Mouse (Mus musculus) right cerebral cortex, postnatal 4 days (tissue): ENCODE measurements around the gene Stum.
"Not testable (repeated sequence)": the region's sequence is repeated elsewhere in the genome, so short reads cannot be mapped to it uniquely, and the experiment has no call there.

Experiments
- DNase-seq: peaks from one replicate; pipeline ENCODE4 v3.0.0-alpha.2; 2022

Gene Stum

GRCm38 (mm10) chr1:180483399-180484291 is at the start of gene Stum:
Gene Stum, minus strand, starts transcription at chr1:180483504.
- DNase-seq = peak; percentile 75

- no peak for DNase-seq
Measured at GRCm38 (mm10) chr1:180532671-180533070, 49.4 kb upstream of the Stum start.

GRCm38 (mm10) chr1:180530457-180531263 is 47.4 kb upstream of the Stum start:
- DNase-seq = no peak

- DNase-seq = no peak
Measured at GRCm38 (mm10) chr1:180529847-180530246, 46.5 kb upstream of the Stum start.

- no peak for DNase-seq
Measured at GRCm38 (mm10) chr1:180525301-180525700, 42.0 kb upstream of the Stum start.

- no peak for DNase-seq
Measured at GRCm38 (mm10) chr1:180523320-180523719, 40.0 kb upstream of the Stum start.

GRCm38 (mm10) chr1:180520190-180520589 is 36.9 kb upstream of the Stum start:
- peak; percentile 30 for DNase-seq

- no peak for DNase-seq
Measured at GRCm38 (mm10) chr1:180519520-180519919, 36.2 kb upstream of the Stum start.

- DNase-seq = not testable (repeated sequence)
Measured at GRCm38 (mm10) chr1:180518899-180519298, 35.6 kb upstream of the Stum start.

- DNase-seq = no peak
Measured at GRCm38 (mm10) chr1:180518412-180518811, 35.1 kb upstream of the Stum start.

GRCm38 (mm10) chr1:180517390-180518054 is 34.2 kb upstream of the Stum start:
- DNase-seq = no peak

- DNase-seq = no peak
Measured at GRCm38 (mm10) chr1:180514077-180514476, 30.8 kb upstream of the Stum start.

- DNase-seq = no peak
Measured at GRCm38 (mm10) chr1:180510879-180511278, 27.6 kb upstream of the Stum start.

GRCm38 (mm10) chr1:180510442-180510841 is 27.1 kb upstream of the Stum start:
- DNase-seq = no peak

GRCm38 (mm10) chr1:180508662-180509061 is 25.4 kb upstream of the Stum start:
- no peak for DNase-seq

GRCm38 (mm10) chr1:180507291-180507791 is 24.0 kb upstream of the Stum start:
- DNase-seq = no peak

- no peak for DNase-seq
Measured at GRCm38 (mm10) chr1:180506341-180506740, 23.0 kb upstream of the Stum start.

GRCm38 (mm10) chr1:180504899-180505298 is 21.6 kb upstream of the Stum start:
- DNase-seq = no peak

- no peak for DNase-seq
Measured at GRCm38 (mm10) chr1:180503484-180503883, 20.2 kb upstream of the Stum start.

GRCm38 (mm10) chr1:180502566-180502965 is 19.3 kb upstream of the Stum start:
- DNase-seq = no peak

GRCm38 (mm10) chr1:180500641-180501040 is 17.3 kb upstream of the Stum start:
- no peak for DNase-seq

- no peak for DNase-seq
Measured at GRCm38 (mm10) chr1:180500218-180500617, 16.9 kb upstream of the Stum start.

- DNase-seq = no peak
Measured at GRCm38 (mm10) chr1:180499766-180500165, 16.5 kb upstream of the Stum start.
